Mouse (Mus musculus) heart, postnatal 4 days (tissue): ENCODE data around the gene Atf3. TPM values are rescaled to one million over a fixed set of nuclear protein-coding genes. Genes with fewer than 3 reads are reported as not detected.
A peak's percentile ranks its signal among the peaks of the same experiment; 100 is the strongest.

ENCODE experiments used
- DNase-seq: peaks from one replicate; pipeline ENCODE4 v3.0.0; 2021
- total RNA-seq, 2 experiments: library from RNA; stranded (reverse); gene quantifications; 2 replicates each; pipeline ENCODE4 v1.2.3; 2021

Atf3 gene
- total RNA-seq, 2 experiments from 2014 or later, result 15.9 to 22.2 TPM

- no peak for DNase-seq
These were observed 8.7 kb upstream of the Atf3 start for GRCm38 (mm10) chr1:191226570-191226969.

DNA sequence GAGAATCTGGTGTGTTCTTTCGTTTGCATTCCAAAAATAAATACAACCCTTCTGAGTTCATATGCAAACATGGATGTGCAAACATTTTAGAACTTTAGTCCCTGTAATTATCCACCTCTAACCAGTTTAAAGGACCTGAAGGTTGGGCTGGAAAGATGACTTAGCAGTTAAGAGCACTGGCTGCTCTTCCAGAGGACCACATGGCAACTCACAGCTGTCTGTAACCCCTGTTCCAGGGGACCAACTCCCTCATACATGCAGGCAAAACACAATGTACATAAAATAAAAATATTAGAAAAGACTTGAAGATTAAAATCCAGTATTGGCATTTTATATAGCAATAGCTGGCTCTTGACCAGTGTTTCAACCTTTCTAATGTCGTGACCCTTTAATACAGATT lies 7.9 kb upstream of the Atf3 start:
- DNase-seq, result no peak

- DNase-seq, result no peak
These were observed 7.3 kb upstream of the Atf3 start for GRCm38 (mm10) chr1:191224981-191225703.

- peak; percentile 97 for DNase-seq
These were observed 6.6 kb upstream of the Atf3 start for GRCm38 (mm10) chr1:191224302-191224980.

- DNase-seq, result peak; percentile 43
These were observed 6.1 kb upstream of the Atf3 start for GRCm38 (mm10) chr1:191223930-191224301.

DNA sequence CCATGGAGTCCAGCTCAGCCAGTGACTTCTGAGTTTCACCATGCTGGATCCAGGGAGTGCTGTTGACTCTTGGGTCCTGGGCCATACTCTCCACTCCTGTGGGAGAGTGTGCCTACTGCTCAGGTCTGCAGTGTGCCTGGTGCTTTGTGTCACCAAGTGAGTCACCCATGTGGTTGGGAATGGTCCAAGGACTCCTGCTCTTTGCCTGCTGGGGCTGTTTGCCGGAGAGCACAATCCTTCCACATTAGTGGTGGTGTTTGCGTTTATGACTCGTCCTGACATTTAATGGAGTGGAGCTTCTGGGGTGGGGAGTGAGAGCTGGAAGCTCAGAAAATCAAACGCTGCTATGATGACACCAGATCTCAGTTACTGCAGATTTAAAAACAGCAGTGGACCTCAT lies 4.2 kb upstream of the Atf3 start:
- no peak for DNase-seq

DNA sequence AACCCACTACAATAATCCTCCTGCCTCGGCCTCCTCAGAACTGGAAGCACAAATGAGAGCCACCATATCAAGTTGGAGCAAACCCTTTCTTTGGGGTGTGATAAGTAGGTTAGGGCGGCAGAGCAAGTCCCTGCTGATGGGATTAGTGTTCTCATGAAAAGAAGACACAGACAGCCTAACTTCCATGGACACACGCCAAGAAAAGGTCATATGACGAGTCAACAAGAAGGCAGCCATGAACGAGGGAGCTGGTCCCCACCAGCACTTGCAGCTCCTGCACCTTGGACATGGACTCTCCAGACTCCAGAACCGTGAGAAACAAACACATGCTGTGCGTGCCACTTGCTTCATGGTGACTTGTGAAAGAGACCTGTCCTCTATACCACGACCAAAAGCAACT lies 2.7 kb upstream of the Atf3 start:
- DNase-seq, result no peak

GRCm38 (mm10) chr1:191219748-191220147 lies 1.9 kb upstream of the Atf3 start:
- no peak for DNase-seq

DNA sequence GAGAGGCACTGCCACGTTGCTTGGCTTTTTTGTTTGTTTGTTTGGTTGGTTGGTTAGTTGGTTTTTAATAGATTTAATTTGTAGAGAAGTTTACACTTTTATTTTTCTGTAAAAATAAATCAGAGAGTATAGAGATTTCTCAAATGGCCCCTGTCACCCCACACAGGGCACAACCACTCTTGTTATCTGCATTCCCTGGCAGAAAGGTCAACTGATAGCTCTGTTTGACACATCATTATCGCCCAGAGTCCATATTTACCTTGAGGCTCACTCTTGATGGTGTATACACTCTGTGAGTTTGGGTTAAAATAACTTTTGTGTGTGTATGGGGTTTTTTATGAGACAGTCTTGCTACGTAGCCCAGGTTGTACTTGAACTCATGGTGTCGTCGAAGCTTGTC lies 744 bp upstream of the Atf3 start:
- no peak for DNase-seq

DNA sequence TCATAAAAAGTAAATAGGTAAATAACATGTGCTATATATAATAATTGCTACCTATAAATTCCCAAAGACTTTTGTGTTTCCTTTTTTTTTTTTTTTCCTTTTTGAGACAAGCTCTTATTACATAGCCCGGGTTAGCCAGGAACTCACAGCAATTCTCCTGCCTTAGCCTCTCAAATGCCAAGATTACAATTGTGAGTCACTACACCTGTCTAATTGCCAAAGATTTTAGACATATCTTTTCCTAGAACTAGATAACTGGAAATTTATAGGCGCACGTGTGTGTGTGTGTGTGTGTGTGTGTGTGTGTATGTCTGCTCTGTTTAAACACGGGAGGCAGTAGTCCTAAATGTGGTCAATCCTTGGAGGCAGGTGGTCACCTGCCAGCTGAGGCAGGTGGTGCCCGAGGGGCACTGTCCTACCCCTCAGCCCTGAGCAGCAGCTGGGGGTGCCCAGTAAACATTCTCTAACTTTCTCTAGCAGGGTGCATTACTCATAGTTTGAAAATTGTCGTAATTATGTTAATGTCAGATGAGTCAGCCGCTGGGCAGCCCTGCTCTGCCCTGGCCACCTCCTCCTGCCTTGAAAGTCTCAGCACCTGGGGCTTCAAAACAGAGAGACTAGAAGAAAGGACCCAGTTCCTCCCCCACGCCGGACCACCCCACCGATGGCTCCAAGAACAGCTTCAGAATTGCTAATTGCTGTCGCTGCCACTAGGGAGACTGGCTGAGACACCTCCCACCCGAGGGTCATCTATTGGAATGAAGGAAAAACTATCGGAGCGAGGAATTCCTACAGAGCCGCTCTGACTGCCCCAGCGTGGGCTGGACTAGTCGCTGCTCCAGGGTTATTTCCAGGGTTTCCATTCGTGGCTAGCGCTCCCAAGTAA lies 1.8 kb downstream of the Atf3 start:
- no peak for DNase-seq

DNA sequence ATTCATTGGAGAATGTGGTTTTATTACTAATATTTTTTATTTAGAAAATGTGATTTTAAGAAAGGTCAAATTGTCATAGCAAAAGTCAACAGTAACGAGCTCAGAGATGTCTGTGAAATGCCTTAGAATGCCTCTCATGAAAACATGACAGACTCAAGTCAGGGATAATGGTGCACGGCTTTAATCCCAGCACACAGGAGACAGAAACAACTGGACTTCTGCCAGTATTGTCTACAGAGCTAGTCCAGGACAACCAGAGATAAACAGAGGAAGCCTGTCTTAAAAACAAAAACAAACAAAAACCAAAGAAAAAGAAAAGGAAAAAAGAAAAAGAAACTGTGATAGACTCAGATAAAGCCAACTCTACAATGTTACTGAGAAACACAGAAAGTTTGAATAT lies 6.7 kb downstream of the Atf3 start:
- DNase-seq, result no peak

- DNase-seq, result no peak
These were observed 12.0 kb downstream of the Atf3 start for GRCm38 (mm10) chr1:191205791-191206190.

DNA sequence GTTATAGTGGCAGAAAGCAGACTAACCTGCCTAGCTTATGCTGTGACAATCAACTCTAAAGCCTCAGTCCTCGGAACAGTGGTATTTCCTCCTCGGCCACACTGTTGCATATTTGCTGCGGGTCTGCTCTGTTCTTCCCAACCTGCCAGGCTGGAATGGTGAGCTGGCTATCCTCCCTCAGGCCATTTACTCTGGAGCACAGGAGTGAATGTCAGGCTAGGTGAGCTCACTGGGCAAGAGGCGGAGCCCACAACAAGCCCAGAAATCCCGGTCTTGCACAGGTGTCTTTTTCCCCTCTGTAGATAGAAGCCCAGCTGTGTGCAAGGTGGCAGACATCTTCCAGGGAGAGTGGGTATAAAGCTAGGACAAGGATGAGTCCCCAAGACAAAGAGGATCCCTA lies 13.0 kb downstream of the Atf3 start:
- no peak for DNase-seq

GRCm38 (mm10) chr1:191203496-191203895 lies 14.3 kb downstream of the Atf3 start:
- no peak for DNase-seq

DNA sequence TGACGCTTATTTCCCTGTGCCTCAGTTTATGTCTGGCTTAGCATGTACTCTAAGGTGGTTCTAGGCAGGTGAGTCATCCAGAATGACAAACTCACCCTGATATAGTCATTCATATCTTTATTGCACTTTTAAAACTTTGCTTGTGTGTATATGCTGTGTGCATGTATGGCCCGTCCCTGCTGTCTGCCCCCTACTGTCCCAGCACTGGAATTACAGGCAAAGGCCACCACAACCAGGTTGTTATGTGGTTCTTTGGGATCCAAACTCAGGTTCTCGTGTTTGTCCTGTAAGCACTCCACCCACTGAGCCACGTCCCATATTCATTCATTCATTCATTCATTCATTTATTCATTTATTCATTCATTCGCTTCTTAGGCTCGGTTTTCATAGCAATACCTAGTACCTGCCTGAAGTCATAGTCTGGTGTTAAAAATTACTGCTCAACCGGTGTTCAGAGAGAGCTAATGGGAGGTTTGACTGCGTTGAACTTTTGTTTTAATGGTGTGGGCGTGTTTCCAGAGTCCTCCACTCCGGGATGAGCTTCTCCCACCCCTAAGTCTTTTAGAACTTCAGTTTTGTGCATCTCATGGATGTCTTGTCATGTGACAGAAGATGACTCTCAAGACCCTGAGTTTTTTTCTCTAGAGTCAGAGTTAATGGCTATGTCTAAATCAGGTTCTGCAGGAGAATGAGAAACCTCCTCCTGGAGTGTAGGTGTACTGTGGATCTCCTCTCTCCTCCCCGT lies 15.5 kb downstream of the Atf3 start:
- no peak for DNase-seq

GRCm38 (mm10) chr1:191200816-191201602 lies 16.8 kb downstream of the Atf3 start:
- DNase-seq, result no peak

DNA sequence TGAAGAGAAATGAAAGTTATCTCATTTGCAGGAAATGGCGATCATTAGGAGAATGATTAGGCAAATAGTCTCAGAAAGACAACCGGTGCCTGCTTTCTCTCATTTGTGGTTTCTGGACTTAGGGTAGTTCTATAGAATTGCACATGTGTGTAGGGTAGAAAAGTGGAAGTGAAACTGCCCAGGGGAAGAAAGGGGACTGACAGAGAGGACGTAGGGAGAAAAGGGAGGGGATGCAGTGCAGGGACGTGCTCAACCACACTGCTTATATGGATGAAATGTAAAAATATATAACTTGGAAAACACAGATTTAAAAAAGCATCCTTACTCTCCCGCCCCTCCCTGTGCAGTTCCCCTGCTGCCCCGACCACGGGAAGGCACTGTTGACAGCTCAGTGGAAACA lies 19.9 kb downstream of the Atf3 start:
- no peak for DNase-seq

DNA sequence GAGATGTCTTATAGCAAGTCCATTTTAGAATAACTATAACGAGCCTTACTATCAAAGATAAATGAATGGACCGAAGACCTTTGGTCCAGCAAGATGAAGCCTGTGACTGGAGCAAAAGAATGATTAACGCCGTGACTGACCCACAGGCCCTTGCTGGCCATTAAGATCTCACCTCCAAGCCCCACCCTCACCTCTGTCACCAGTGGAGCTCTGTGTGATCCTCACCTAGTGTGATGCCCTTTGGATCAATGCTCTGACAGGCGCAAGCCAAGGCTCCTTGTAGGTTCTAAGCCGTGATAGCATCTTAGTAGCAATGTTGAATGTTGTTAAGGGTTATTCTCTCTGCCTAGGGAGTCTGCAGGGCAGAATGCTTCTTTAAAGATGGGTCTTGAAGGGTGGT lies 21.8 kb downstream of the Atf3 start:
- no peak for DNase-seq

DNA sequence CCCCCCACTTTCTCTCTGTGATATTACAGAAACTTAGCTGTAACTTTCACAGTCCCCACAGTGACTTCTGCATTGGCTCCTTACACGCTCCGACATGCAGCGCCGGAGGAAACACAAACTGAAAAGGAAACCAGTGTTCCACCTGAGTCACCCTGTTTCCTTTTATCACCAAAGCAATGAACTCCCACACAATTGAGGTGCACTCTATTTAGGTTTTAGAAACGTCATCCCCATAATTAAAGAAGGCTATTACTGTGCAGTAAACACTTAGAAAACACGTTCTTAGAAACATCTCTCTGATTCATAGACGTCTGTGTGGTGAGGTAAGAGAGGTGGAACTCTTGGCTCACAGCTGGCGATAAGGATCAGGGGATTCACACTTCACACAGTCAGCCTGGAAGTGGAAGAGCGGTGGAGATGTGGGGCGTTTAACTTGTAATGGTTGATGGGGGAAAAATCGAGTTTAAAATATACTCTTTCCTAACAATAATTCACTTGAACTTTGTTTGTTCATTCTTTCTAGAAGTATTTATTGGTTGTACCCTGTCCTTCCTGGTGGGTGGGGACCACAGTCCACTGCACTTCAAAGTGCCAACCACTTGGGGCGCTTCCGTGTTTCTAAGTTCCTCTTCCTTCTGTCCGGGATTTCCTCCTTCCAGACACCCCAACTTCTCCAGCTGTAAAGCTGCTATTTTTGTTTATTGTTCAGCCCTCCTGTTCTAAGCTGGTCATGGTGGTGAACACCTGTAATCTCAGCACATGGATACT lies 24.0 kb downstream of the Atf3 start:
- DNase-seq, result peak; percentile 37

- no peak for DNase-seq
These were observed 25.1 kb downstream of the Atf3 start for GRCm38 (mm10) chr1:191192751-191193150.

GRCm38 (mm10) chr1:191192213-191192612 lies 25.6 kb downstream of the Atf3 start:
- no peak for DNase-seq
